Mouse (Mus musculus): ENCODE measurements at regions not wholly inside any gene's neighbourhood (a gene's known extent, or its start where the extent isn't known, plus 50 kb on each side); places are given as distances from the start of the nearest gene placed in this dataset.

- TF ChIP-seq GATA1 (IDR thresholded peaks at IDR 0.05; ENCODE audit: borderline replicate concordance, low read length) (no peak), FLI1 (IDR thresholded peaks at IDR 0.05; ENCODE audit: low read length) (no peak)
Observed at GRCm38 (mm10) chr4:106185745-106186501, 130.1 kb upstream of the Usp24 start.

Data from megakaryocyte, embryonic 14.5 days (primary cell).